Mouse (Mus musculus) 416B (cell line): ENCODE results near the gene Cd37.
A peak's percentile ranks its signal among the peaks of the same experiment; 100 is the strongest.

Experiments used
- DNase-seq: peaks from one replicate; pipeline ENCODE4 v3.0.0; 2011; ENCODE audit warnings: low read depth

Cd37 gene

GRCm38 (mm10) chr7:45234922-45235571, 3.9 kb downstream of the Cd37 start:
- DNase-seq = no peak

- no peak for DNase-seq
These were observed 4.5 kb downstream of the Cd37 start for GRCm38 (mm10) chr7:45234333-45234841.

- DNase-seq = peak; percentile 21
These were observed 5.2 kb downstream of the Cd37 start for GRCm38 (mm10) chr7:45233580-45234332.

DNA sequence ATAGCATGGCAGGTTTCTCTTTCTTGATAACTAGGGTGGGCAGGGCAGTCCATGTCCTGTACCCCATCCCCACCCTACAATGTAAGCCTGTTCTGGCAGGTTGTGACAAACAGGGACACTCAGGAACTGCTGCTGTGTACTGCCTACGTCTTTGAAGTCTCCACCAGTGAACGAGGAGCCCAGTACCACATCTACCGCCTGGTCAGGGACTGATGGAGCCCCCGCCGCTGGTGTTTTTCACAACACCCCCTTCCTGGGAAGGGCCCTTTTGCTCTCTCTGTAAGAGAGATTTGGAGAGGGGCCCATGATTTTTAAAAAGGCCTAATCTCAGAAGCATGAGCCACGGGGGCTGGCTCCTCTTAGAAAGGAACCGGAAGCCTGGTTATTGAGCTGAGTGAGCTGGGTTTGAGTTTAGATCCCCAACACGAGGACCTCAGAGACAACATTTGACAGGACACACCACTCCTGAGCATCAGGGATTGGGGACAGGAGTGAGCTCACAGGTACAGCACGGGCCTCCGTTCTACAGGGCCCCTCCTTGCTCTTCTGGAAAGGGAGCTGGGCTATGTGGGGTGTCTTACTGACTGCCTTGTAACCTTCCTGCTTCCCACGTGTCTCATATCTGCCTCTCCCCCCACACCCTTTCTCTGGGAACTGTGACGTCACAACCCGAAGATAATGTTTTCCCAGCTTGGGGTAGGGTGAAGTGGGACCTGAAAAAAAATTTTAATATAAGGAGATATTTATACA, 6.0 kb downstream of the Cd37 start:
- no peak for DNase-seq

DNA sequence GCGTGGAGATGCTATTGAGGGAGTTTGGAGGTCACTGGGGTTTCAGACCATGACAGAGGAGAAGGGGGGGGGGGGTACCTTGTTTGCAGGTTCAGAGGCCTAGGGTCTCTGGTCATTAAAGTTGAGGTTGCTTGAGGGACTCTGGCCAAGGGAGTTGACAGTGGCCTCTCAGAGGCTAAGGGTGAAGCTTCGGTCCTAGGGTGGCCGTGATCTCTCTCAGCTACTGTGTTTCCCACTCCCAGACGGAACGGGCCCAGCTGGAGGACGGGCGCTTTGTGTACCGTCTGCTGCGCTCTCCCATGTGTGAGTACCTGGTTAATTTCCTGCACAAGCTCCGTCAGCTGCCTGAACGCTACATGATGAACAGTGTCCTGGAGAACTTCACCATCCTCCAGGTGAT, 7.0 kb downstream of the Cd37 start:
- no peak for DNase-seq

DNA sequence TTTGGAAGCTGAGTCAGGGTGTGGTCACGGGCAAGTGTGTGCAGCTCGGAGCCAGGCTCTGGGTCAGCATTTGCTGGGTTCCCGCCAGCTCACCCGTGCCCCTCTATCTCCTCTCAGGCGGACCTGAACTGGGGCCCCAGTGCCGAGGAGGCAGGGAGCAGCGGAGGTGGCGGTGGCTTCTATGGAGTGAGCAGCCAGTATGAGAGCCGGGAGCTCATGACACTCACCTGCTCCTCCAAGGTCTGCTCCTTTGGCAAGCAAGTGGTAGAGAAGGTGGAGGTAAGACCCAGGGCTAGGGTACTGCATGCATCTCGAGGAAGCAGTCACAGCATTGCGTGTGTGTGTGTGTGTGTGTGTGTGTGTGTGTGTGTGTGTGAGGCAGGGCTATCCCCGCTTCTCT, 7.7 kb downstream of the Cd37 start:
- no peak for DNase-seq

DNA sequence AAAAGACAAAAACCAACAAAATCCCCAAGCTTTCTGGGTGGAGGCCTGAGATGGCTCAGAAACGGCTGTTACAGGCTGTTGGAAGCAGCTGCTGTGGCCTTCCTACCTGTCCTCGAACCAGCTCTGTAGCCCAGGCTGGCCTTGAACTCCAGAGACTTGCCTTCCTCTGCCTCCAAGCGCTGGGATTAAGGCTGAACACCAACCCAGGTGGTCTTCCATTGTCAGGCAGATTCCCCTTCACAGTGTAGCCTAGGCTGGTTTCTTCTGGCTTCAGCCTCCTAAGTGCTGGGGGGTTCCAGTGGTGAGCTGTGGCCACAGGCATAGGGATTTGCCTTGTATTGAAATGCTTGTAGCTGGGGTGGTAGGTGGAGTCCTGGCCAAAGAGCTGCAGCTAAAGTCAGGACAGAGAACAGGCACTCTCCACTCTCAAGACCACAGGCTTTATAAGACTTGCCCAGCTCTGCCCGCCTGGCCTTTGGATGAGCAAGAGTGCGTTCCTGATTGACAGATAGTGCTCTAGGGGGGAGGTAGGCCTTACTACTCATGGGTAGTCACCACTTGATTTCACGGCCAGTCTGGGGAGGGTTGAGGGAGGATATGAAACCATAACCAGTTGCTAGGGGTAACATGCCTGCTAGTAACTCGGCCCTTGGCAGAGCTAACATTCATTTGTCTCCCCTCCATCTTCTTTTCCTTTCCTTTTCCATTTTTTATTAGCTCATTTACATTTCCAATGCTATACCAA, 9.3 kb downstream of the Cd37 start:
- DNase-seq = peak; percentile 12

DNA sequence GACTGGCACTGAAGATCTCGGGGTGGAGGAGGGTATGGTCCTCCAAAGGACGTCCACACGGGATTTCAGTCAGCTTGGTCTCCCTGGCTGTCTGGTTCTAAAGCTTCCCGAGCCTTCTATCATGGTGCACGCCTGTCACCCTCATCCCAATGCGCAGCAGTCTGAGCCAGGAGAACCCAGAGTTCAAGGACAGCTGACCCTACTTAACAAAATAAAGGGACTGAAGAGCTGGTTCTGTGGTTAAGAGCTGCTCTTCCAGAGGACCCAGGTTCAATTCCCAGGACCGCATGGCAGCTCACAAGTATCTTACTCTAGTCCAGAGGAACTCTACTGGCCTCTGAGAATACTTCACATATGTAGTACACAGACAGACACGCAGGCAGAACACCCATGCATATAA, 9.9 kb downstream of the Cd37 start:
- DNase-seq = no peak

DNA sequence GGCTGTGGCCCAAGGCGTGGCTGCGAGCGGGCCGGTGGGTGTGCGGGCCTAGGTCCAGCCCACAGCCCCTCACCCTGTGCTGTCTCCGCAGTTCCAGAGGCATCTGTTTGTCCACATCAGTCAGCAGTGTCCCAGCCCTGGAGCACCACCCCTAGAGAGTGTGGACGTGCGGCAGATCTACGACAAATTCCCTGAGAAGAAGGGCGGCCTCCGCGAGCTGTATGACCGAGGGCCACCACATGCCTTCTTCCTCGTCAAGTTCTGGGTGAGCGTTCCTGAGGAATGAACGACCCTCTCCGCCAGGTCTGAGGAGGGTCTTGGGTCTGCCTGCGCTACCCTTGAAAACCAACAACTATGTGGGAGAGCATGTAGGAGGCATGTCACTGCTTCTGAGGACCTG, 10.4 kb downstream of the Cd37 start:
- no peak for DNase-seq

DNA sequence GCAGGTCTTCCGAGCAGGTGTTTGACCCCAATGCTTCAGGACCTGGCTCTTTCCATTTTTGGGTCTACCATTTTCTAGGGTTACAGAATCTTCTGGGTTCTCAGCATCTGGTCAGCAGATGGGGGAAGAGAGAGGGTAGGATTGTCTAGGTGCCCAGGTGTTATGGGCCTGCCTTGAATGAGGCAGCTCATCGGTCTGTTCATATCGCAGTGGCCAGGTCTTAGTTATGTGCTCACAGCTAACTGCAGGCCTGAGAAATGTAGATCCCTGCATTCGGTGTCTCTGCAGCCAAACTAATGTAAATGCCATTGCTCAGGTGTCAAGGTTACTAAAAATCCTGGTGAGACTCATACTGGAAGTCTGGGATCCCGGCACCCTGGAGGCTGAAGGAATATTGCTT, 12.5 kb downstream of the Cd37 start:
- no peak for DNase-seq

GRCm38 (mm10) chr7:45224826-45225225, 14.1 kb downstream of the Cd37 start:
- DNase-seq = no peak

DNA sequence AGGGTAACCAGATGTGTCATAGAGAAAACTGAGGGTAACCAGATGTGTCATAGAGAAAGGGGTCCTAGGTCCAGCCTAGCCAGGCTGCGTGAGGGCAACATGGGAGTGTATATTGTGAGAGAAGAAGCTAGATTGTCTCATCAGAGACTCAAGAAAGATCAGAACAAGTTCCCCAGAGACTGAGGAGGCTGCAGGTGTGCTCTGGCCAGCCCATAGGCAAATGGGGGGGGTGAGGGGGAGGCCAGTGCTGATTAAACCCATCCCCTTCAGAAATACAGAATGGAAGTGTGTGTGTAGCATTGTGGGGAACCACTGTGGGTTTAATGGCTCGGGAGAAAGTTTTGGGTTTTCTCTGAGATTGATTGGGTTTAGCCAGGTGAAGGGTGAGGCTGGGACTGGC, 17.2 kb downstream of the Cd37 start:
- no peak for DNase-seq

DNA sequence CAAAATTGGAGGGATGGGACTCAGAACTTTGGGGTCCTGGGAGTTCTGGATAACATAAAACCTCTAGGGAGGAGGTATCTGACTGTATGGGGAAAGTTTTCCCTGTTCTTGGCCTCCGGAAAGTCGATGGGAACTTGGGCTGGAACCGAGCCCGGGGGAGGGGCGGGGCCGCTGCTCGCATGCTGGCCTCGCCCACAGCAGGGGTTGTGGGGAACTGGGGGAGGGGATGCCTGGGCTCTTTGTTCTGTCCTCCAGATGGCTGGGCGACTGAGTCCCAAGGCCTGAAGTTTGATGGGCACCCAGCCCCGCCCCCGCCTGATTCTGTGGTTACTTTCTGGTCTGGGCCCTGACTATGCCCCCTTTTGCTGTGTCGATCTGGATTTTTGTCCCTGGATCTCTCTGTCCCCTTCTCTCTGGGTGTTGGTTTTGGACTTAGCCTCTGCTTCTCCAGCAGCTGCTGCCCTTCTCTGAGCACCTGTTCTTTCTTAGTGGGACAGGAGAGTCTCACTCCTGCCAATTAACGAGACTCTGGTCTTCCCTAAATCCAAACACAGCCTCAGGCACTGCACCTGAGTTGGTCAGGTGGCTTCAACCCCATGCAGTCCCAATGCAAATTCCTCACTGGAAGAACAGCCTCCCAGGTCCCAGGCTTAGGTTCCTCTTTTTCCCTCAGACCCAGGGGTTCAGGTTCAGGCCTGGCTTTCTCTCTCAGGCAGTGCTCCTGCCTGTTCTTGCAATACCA, 22.3 kb downstream of the Cd37 start:
- no peak for DNase-seq

DNA sequence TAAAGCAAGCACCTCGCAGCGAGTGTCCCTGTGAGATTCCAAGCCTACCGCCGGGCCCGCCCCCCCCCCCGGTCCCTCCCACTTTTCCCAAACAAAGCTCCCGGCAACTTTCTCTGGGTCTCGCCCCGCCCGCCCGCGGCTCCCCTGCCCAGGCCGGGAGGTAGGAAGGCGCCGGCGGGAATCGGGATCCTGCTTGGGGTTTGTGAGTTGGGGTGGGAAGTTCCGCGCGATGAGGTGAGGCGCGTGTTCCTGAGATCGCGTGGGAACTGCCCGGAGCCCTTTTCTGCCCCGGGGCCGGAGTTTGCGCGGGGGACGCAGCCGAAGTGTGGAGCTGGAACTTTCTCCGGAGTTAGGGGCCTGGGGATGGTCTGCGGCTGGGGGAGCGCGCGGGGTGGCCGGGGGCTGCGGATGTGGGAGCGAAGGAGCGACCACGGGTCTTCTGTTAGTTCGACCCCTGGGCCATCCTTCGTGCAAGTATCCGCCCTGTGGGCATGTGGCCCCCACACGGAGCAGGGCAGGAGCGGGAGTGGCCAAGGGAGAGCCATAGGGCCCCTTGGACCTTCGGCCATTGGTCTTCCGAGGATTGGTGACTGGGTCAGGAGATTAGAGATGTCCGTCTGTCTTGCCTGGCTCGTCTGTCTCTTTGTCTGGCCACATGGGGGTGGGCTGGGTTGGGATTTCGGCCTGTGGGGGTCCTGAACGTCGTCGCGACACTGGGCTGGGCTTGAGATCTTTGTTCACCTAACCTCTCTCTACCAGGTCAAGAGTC, 23.1 kb downstream of the Cd37 start, which contains the start of gene Tead2:
Gene Tead2 (plus strand): TSS at position 81 of the 769 bp plus-strand sequence.
- no peak for DNase-seq

DNA sequence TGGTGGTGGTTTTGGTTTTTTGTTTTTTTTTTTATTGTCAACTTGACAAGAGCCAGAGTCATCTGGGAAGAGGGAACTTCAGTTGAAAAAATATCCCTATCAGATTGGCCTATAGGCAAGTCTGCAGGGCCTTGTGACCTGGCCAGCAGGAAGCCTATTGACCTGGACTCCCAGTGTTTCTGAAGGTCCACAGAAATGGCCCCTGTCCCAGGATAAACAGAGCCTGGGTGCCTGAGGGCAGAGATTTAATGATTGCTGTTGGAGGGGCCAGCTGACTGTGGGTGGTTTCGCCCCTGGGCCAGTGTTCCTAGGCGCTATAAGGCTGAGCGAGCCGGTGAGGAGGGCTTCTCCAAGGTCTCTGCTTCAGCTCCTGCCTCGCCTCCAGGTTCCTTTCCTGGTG, 25.2 kb downstream of the Cd37 start:
- no peak for DNase-seq

DNA sequence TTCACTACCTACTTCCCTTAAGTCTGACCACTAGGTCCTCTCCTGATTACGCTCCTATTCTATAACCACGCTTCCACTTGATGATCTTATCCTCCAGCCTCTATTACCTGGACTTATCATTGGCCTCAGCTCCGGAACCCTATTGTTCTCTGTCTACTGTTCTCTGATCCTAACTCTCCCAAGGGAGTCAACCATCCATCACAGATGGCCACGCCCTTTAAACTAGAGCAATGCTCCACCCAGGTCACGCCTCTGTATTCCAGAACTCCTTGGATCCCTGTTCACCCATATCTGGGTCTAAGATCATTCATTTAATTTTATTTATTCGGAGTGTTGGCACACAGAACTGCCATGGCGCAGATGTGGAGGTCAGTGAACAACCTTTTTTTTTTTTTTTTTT, 26.6 kb downstream of the Cd37 start:
- no peak for DNase-seq

- peak; percentile 46 for DNase-seq
These were observed 27.1 kb downstream of the Cd37 start, which contains the start of gene Dkkl1 for GRCm38 (mm10) chr7:45211851-45212251. Dkkl1 (minus strand) TSS chr7:45212147.

DNA sequence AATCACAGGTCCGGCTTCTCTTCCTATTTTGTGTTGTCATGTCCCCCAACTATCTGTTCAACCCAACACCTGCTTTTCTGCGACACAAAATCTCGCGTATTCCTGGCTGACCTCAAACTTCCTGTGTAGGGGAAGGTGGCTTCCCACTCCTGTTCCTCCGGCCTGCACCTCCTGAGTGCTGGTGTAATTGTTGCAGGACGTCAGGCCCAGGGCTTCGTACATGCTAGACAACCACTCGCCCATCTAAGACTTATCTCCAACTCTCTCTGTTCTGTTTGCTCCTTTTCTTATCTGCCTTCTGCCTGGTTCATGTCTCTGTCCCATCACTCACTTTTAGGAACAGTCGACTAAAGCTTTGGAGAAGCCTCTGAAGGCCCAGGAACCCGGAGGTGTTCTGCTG, 27.8 kb downstream of the Cd37 start:
- peak; percentile 36 for DNase-seq

DNA sequence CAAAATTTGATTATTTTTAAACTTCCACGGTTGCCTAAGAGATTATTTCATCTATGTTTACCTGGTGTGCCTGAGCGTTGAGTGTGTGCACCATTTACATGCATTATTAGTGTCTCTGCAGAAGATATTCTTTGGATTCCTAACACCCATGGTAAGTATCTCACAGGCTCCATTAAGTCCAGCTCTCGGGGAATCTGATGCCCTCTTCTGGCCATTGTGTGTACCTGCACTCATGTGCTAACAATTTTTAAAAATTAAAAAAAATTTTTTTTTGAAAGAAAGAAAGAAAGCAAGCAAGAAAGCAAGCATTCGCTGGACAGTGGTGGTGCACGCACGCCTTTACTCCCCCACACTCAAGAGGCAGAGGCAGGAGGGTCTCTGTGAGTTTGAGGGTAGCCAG, 30.7 kb downstream of the Cd37 start:
- DNase-seq = peak; percentile 16

DNA sequence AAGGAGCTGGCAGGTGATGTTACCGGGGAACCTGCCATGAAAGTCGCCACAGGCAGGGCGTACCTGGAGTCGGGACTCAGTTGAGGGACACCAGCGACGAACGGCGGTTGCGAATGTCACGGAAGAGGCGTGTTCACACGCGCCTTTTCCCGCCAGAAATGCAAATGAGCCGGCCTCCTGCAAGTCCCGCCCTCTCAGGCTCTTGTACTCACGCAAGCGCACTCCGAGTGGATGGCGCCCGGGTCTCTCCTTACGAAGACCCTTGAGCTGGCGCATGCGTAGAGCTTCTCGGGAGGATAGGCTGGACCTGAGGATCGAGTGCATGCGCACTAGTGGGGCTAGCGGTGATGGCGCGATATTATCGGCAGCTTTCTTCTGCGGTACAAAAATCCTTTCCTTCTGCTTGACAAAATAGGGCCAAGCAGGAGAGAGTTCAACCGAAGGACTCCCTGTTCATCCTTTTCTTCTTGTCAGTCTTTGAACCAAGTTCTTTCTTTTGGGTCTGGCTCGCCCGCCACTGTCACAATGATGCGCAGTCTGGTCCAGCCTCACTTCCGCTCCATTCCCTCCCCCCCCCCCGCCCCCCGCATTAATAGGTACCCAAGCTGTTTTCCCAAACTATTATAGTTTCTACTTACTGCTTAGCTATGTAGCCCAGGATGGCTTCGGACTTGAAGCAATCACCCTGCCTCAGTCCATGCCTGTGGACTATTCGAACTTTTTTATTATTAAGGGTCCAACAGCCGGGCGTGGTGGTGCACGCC, 34.4 kb downstream of the Cd37 start, which contains the start of gene Ccdc155:
Gene Ccdc155 (minus strand): TSS at position 513 of the 764 bp plus-strand sequence.
- no peak for DNase-seq
